Mouse (Mus musculus) urinary bladder, postnatal 25 days (tissue): ENCODE data around the gene Tnfsf13.
A peak's percentile ranks its signal among the peaks of the same experiment; 100 is the strongest.
"Not testable (repeated sequence)": the region's sequence is repeated elsewhere in the genome, so short reads cannot be mapped to it uniquely, and the experiment has no call there.

Experiments used
- DNase-seq: peaks from one replicate; pipeline ENCODE4 v3.0.0; 2022; ENCODE audit warnings: low spot score

Tnfsf13 gene

DNA sequence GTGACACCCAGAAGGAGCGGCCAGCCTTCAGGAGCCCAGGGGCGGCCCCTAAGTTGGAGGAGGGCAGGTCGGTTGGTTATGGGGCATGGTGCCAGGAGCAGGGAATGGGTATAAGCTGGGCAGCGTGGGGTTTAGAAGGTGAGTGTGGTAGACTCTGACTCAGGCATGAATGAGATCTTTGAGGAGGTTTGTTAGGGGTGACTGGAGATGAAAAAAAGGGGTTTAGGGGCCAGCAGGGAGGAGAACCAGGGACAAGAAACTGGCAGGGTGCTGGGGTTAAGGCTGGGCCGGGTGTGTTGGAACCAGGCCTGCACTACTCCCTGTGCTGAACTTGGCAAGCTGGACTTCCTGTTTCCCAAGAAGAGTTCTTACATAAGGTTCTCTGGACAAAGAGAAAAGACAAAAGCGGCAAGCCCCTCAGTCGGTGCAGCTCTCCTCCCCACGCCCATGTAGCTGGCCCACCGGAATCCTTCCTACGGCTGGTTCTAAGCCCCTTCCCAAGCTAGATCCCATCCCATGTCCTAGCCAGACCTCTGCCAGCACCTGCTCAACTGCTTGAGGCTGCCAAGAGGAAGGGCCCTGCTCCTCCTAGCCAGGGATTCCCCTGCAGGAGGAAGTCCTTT, at the start of gene Tnfsf13:
Gene Tnfsf13, minus strand, starts transcription at position 259 of the 623 bp plus-strand sequence.
- peak; percentile 44 for DNase-seq

DNA sequence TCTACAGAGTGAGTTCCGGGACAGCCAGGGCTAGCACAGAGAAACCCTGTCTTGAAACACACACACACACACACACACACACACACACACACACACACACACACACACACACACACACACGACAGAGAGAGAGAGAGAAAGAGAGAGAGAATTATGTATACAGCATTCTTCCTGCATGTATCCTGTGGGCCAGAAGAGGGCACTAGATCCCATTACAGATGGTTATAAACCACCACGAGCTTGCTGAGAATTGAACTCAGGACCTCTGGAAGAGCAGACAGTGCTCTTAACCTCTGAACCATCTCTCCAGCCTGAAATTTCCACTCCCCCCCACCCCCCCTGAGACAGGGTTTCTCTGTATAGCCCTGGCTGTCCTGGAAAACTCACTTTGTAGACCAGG, 45.8 kb upstream of the Tnfsf13 start:
- not testable (repeated sequence) for DNase-seq

DNA sequence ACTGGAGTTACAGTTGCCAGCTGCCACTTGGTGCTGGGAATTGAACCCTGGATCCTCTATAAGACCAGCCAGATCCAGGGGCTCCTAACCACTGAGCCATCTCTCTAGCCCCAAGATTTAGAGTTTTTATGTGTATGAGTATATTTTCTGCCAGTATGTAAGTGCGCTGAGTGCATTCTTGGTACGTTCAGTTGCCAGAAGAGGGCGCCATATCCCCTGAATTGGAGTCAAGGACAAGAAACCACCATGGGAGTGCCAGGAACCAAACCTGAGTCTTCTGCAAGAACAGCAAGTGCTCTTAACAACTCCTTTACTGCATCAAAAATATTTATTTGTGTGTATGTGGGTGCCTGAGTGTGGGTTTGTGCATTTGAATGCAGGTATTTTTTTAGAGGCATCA, 43.5 kb upstream of the Tnfsf13 start:
- peak; percentile 39 for DNase-seq

DNA sequence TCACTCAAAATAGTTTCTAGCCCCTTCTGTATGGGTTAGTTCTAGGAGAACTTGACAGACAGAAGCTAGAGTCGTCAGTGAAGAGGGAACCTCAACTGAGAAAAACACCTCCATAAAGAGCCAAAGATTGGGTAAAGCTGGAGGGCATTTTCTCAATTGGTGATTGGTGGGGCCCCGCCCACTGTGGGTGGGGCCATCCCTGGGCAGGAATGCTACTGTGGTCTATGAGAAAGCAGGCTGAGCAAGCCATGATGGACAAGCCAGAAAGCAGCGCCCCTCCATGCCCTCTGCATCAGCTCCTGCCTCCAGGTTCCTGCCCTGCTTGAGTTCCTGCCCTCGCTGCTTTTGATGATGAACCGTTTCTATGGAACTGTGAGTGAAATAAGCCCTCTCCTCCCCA, 40.4 kb upstream of the Tnfsf13 start:
- DNase-seq: no peak

DNA sequence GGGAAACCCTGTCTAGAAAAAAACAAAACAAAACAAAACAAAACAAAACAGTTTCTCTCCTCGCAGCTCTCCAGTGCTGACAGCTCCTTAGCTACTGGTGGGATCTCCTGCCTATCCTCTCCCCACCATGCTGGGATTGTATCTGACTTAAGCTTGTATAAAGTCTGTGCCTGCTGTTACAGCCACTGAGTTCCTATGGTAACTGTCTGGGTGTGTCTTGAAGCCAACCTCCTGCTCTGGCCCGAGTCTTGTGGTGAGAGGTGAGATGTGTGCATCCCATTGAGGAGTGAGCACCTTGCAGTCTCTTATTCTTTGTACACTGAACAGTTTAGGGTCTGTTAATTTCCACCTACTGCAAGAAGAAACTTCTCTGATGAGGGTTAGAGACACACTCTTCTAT, 37.5 kb upstream of the Tnfsf13 start:
- DNase-seq: no peak

DNA sequence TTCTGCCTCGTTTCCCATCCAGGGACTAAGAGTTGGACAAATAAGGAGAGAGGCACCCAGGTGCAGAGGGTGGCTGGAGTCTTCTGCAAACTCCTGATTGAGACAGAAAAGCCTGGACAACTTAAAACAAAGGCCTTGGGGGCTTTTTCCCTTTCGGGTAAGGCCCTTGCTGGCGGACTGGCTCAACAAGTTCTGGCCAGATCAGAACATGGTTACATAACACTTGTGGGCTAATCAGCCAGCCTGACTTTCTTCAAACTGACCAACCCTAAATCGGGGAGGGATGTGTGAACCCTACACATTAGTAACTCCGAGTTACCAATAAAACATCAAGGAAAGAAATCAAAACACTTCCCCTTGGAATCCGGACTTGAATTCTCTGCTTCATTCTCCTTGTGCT, 35.3 kb upstream of the Tnfsf13 start:
- DNase-seq: peak; percentile 24

DNA sequence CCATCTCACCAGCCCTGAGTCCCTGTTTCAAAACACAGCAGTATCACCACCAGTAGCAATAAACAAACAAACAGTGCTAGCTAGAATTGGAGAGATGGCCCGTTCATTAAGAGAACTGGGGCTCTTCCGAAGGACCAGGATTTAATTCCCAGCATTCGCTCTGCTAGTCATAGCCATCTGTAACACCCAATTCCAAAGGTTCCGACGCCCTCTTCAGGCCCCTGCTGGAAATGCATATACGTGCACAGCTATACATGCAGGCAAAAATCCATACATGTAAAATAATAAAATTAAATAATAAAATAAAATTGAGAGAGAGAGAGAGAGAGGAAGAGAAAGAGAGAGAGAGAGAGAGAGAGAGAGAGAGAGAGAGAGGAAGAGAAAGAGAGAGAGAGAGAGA, 33.8 kb upstream of the Tnfsf13 start:
- DNase-seq: no peak

DNA sequence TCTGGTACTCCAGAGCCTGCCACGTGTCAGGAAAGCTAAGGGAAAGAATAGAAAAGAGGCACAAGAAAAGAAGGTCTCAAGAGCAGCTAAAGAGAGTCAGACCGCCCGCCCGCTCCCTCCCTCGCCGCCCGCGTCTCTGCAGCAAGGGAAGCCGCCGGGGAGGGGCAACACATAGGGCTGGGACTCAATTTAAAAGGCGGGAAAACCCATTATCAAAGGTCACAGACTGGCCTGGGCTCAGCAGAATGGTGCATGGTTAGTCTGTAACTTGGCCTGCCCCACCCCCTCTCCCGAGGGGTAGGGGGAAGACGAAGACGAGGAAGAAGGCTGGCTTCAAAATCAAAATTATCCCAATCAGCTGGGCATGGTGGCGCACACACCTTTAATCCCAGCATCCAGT, 33.1 kb upstream of the Tnfsf13 start:
- no peak for DNase-seq

DNA sequence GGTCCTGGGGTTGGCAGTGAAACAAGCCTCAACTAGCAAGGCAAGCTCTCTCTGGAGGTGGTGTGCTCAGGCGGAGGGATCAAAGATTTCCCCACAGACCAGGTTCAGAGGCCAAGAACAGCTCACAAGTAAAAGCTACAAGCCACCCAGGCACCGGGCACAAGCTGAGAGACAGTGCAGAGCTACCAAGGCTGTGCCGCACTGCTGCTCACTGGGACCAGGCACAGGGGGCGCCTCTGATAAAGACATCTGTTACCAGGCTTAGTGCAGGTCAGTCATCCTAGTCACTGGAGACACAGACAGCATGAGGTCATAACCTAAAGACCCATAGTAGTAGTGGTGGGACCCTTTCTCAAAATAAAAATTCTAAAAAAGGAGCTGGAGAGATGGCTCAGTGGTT, 31.4 kb upstream of the Tnfsf13 start:
- no peak for DNase-seq

DNA sequence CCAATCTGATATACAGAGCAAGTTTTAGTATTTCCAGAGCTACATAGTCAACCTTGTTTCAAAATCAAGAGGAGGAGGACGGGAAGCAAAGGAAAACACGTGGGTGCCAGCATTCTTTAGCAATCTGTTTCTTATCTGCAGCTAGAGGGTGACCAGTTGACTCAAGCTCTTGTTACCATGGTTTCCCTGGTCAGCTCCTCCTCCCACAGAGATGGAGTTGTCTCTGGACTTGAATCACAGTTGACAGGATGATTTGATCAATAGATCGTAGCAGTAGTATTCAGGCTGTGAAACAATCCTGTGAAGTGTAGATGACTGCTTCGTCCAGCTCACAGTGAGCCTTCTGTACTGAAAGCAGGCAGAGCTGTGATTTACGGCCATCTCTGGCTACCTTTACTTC, 30.3 kb upstream of the Tnfsf13 start:
- DNase-seq: peak; percentile 31

DNA sequence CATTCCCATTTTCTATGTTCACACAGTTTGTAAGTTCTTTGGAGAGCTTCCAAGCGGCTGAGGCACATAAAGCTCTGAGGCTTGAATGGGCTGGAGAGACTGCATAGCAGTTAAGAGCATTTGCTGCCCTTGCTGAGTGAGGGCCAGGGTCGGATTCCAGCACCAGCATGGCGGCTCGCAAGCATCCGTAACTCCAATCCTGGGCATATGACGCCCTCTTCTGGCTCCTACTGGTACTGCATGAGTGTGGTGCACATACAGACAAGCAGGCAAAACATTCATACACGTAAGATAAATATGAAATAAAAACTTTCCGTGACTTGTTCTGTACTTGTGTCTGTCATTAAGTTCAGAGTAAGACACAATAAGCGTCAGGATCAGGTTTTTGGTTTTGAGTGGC, 29.9 kb upstream of the Tnfsf13 start:
- DNase-seq: no peak

DNA sequence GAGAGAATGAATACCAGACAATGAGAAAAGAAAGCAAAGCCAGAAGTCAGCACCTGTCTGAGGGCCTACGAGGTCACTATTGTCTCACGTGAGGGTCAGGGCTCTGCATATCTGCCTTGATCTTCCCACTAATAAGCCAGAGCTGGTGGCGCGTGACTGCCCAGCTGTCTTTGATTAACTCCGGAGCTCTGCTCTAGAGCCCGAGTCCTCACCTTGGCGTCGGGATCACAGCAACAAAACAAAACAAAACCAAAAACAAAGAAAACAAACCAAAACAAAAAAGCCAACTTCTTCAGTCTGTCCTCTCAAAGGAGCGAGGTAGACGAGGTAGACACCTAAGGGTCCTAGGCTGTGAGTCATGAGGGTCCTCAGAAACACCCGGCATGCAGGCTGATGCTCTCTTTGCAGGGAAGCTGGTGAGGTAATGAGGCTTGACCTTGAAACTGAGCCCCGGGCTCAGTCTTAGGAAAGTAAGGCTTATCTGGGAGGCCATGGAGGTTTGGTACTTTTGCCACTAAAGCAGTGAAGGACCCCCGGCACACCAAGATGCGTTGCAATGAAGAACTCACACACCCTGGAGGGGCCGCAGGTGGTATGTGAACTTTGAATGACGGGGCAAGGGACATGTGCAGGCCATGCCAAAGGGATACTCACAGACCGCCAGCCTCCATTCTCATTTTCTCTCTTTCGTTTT, 29.2 kb upstream of the Tnfsf13 start:
- DNase-seq: no peak

DNA sequence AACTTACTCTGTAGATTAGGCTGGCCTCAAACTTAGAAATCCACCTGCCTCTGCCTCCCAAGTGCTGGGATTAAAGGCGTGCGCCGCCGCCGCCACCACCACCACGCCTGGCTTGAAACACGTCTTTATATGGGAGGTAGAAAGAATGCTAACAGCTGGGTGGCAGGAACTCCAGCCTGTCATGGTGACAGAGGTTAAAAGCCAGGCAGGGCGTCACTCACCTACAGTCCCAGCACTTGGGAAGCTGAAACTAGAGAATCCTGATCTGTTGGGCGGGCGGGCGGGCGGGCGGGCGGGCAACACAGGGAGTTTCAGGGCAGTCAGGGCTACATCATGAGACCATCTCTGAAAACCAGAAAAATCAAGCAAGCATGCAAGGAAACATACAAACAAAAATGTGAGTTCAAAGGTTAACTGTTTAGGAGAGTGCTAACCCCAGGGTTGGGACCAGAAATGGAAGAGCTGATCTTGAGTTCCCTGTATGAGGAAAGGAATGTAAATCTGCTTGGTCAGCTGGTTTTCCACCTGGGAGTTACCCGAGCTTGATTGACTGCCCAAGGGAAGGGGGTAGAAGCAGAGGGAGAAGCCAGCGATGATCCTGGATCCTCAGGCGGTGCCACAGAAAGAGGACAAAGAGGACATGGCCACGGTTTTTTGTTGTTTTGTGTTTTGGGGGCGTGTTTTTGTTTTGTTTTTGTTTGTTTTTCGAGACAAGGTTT, 27.5 kb upstream of the Tnfsf13 start:
- DNase-seq: no peak

DNA sequence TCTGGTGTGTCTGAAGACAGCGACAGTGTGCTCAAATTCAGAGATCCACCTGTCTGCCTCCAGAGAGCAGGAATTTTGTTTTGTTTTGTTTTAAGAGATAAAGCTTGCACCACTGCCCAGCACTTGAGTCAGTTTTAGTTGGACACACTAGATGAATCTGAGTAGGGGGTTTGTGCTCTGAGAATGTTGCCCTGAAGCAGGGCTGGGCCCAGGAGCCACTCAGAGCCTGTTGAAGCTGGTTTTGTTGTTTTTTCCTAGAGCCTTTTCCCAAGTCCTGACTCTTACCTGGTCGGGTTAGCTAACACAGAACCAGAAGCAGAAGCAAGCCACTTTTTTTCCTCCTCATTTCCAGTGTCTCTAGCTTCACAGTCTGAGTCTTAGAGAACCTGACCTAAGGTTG, 25.5 kb upstream of the Tnfsf13 start:
- DNase-seq: no peak

DNA sequence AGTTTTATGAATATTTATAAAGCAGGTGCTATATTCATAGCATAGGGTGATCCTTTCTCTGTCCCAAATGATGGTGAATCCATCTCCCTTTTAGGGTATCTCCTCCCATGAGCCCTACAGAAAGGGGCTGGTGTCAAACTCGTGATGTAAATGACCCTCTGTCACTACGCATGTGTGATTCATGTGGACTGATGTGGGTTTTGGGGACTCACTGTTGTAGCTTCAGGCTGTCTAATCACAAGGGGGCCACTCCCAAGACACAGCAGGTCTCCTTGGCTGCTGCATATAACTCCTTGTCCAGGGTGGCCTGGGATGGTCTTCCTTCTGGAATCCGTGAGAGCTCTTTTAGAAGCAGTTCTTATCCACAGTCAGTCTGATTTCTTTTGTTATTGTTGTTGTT, 24.9 kb upstream of the Tnfsf13 start:
- DNase-seq: no peak

DNA sequence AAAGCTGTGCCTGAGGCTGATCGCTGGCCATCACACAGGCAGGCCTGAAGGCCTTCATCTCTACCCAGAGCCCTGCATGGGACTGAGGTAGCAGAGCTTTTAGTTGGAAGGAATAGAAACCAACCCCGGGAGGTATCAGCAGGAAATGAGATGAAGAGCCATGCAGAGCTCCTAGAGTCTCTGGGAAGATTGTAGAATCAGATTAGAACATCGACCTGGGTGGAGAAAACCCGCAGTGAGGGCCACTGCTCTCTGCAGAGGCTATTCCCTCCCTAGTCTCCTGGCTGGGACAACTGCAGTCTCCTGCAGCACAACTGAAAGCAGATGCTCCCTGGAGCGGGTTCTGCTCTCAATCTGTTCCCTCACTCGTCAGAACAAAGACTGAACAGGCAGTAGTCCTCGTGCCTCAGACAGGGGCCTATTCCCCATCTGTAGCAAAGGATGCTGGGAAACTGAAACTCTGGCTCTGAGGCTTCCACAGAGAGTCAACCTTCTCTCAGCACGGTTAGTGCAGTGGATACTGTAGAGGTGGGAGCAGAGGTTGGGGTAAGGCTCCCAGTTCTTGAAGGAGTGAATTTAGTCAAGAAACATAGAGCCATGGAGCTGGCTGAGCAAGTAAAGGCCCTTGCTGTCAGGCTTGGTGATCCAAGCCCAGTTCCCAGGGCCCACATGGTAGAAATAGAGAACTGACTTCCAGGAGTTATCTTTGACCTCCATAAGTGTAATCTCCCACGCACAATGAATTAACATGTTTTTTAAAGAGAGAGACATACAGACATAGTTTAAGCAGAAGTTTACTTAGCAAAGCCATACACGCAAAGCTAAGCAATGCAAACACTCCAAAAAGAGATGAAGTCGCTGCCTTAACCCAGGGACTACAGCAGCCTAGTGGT, 24.2 kb upstream of the Tnfsf13 start:
- no peak for DNase-seq

DNA sequence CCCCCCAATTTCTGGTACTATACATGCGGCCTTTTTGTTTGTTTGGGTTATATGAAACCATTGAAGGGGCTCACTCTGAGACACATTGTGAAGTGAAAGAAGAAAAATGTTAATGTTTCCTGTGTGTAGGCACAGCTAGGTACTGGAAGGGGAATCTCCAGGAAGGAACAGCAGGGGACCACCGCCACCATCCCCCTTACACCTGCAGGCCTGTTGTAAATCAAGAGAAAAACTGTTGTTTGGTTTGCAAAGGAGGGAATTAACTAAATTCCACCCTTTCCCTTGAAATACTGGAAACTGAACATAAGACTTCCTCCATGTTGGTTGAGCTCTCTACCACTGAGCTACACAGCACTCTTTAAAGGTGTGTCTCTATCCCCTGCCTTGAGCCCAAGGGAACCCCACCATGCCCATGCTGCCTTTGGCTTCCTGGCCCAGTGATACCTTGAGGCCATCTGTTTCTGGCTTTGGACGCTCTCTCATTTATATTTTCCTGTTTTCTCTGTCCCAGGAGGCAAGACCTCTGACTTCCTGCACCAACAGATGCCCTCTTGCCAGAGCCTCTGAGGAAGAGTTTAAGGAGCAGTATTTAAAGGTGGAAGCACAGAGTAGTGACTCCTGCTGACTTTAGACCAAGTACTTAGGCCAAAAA, 23.2 kb upstream of the Tnfsf13 start:
- no peak for DNase-seq

DNA sequence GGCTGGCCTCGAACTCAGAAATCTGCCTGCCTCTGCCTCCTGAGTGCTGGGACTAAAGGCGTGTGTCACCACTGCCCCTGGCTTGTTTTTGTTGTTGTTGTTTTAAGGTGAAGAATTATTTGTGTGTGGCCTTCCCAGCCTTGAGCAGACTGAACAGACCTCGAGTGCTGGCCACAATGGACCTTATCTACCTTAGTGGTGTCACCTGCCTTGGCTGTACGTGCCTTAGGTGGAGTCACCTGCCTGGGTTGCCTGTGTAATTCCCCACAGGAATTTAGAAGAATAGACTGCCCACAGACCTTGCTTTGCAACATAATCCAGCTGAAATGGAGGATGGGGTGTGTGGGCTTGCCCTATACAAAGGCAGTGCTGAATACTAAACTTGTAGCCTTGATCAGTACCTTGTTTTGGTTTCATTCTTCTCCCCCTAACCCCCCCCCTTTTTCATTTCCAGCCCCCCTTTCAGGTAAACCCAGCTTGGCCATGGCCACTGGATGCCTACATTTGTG, 22.3 kb upstream of the Tnfsf13 start:
- DNase-seq: no peak

DNA sequence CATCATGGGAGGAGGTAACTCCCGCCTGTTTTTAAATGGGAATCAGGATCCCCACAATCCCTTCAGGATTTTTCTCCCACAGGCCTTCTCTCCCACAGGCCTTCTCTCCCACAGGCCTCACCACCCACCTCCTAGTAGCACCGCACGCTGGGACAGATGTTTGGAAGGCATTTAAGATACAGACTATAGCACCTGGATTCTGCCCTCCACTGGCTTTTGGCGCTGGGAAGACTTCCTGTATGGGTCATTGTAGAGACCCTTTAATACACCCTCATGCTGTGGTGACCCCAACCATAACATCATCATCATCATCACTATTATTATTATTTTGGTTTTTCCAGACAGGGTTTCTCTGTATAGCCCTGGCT, 21.9 kb upstream of the Tnfsf13 start:
- DNase-seq: no peak

DNA sequence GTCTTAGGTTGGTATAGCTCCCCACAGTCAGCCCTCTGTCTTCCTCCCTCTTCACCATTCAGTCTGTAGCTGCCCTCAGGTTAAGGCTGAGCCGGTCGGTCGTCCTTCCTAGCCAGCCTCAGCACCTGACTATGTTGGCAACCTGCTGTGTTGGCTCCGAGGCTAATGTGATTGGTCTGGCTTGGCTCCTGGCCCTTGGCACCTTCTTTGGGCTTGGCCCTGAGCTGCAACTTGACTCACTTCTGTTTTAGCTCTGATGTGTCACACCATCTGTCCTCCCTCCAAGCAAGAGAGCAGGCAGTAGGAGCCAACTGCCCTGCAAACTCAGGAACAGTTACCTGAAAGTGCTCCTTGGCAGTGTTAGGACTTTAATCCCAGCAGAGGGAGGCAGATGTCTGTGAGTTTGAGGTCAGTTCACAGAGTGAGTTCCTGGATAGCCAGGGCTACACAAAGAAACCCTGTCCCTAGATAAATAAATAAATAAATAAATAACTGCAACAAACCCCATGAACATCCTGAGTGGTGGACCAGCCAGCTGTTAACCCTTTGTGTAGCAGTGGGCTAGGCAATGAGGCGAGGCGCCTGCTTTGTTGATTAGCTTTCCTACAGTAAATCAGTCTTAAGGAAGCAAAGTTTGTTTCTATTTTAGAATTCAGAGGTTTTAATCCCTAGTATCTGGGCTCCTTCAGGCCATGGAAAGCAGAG, 21.3 kb upstream of the Tnfsf13 start:
- peak; percentile 26 for DNase-seq

DNA sequence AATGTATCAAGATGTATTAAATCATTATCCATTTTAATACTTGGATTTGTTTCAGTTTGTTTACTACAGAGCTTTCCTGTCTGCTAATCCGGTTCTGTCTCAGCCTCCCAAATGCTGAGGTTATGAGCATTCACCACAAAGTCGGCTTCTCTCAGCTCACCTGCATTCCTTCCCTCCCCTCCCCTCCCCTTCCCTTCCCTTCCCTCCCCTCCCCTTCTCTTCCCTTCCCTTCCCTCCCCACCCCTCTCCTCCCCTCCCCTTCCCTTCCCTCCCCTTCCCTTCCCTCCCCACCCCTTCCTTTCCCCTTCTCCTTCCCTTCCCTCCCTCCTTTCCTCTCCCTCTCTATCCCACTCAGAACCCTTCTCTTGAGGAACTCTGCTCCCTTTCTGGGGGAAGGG, 19.0 kb upstream of the Tnfsf13 start:
- DNase-seq: no peak
